Mouse (Mus musculus) limb, embryonic 11.5 days (tissue): ENCODE results near the gene Scgb3a1. TPM values are rescaled to one million over a fixed set of nuclear protein-coding genes. Genes with fewer than 3 reads are reported as not detected.

ENCODE experiments used
- ATAC-seq: fragments of 200-750 bp; cut with Nextera tagmentation; 2 replicates; pipeline ENCODE4 v1.8.0; 2017; ENCODE audit warnings: low read depth; ENCODE audit not compliant: insufficient number of reproducible peaks, low FRiP score, low TSS enrichment
- DNase-seq: peaks from one replicate; pipeline ENCODE4 v3.0.0-alpha.2; 2015; ENCODE audit warnings: low spot score
- H3K27ac ChIP-seq: fragments of 300-500 bp; sonication (generic); replicated peaks from 2 replicates; pipeline ENCODE4 v1.5.1; 2014; ENCODE audit warnings: low read depth, mild to moderate bottlenecking, low read length
- H3K27me3 ChIP-seq: fragments of 300-500 bp; sonication (generic); 2 replicates; pipeline ENCODE4 v1.6.1; 2014; ENCODE audit warnings: mild to moderate bottlenecking, low read length, mixed read lengths; ENCODE audit not compliant: control insufficient read depth, insufficient read depth
- H3K36me3 ChIP-seq: fragments of 300-500 bp; sonication (generic); 2 replicates; pipeline ENCODE4 v1.6.1; 2014; ENCODE audit warnings: mild to moderate bottlenecking, low read length, moderate library complexity, mixed read lengths; ENCODE audit not compliant: control insufficient read depth, insufficient read depth
- H3K4me1 ChIP-seq: fragments of 300-500 bp; sonication (generic); 2 replicates; pipeline ENCODE4 v1.6.1; 2014; ENCODE audit warnings: low read length, mixed read lengths; ENCODE audit not compliant: control insufficient read depth, insufficient read depth
- H3K4me2 ChIP-seq: fragments of 300-500 bp; sonication (generic); 2 replicates; pipeline ENCODE4 v1.6.1; 2014; ENCODE audit warnings: low read depth, mild to moderate bottlenecking, moderate library complexity; ENCODE audit not compliant: severe bottlenecking
- H3K4me3 ChIP-seq: fragments of 300-500 bp; sonication (generic); 2 replicates; pipeline ENCODE4 v1.5.1; 2014; ENCODE audit warnings: low read depth, low read length
- H3K9ac ChIP-seq: fragments of 300-500 bp; sonication (generic); 2 replicates; pipeline ENCODE4 v1.6.1; 2014; ENCODE audit warnings: mild to moderate bottlenecking, low read length
- H3K9me3 ChIP-seq: fragments of 300-500 bp; sonication (generic); 2 replicates; pipeline ENCODE4 v1.6.1; 2016; ENCODE audit warnings: low read length; ENCODE audit not compliant: control insufficient read depth
- WGBS: fragments of 180-500 bp; shearing (Covaris S2); extraction: QIAGEN DNeasy Blood & Tissue Kit; methylation state at CpG from one replicate; pipeline ENCODE4 v1.1.7; 2014; 5-methylcytosine and 5-hydroxymethylcytosine counted together
- polyA plus RNA-seq: library from polyadenylated mRNA; unstranded; fragments of >200 nt; fragmentation: Nextera tagmentation; extraction: Ambion mirVana; gene quantifications from 2 replicates; pipeline ENCODE4 v1.2.1, GENCODE M21; 2014

Gene Scgb3a1
- polyA plus RNA-seq, 1 experiment from 2014 or later = not detected

- no peaks in the 10 kb centered on the region for H3K4me1 ChIP-seq
- H3K27ac ChIP-seq = no peak overlapping the region
- WGBS = 32% methylated on average over 19 of the region's 19 CpGs
- H3K9ac ChIP-seq = no peak overlapping the region
- H3K27me3 ChIP-seq = no peaks in the 10 kb centered on the region
- H3K9me3 ChIP-seq = no peaks in the 10 kb centered on the region
- ATAC-seq = no peak
- H3K36me3 ChIP-seq = no peaks in the 10 kb centered on the region
- DNase-seq = peak; percentile 93
- H3K4me3 ChIP-seq = no peak overlapping the region
- 0 out of 2 replicates have a peak overlapping the region, but pooled peaks have one; percentile 11 for H3K4me2 ChIP-seq
These were observed 10.9 kb upstream of the Scgb3a1 start for GRCm38 (mm10) chr11:49652401-49653078.

- ATAC-seq (no peak), DNase-seq (no peak)
- 46% methylated on average over 11 of the region's 11 CpGs for WGBS
- Histone ChIP-seq H3K4me2 (0 out of 2 replicates have a peak overlapping the region, but pooled peaks have one; percentile 11), H3K27me3 (no peaks in the 10 kb centered on the region), H3K9ac (no peak overlapping the region), H3K27ac (no peak overlapping the region), H3K9me3 (no peaks in the 10 kb centered on the region), H3K4me3 (no peak overlapping the region), H3K4me1 (no peaks in the 10 kb centered on the region), H3K36me3 (no peaks in the 10 kb centered on the region)
These were observed 10.4 kb upstream of the Scgb3a1 start for GRCm38 (mm10) chr11:49653079-49653408.

DNA sequence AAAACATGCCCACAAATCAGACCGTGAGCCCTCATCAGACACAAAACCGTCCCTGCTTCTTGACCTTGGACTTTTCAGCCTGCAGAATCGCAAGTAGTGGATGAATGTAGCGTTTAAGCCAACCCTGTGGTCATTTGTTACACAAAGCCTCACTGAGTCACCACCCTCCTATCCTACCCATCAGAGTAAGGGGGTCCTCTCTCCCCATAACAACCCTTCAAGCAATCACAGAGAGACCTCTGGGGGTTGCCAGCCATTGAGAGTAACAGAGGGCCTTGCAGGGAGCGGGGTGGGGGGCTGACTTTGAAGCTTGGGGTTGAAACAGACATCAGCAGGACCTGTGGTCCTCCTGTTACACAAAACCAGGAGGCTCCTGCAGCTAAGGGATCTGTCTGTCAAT is 8.8 kb upstream of the Scgb3a1 start:
- Histone ChIP-seq H3K4me3 (no peak overlapping the region), H3K4me2 (no peak overlapping the region), H3K36me3 (no peaks in the 10 kb centered on the region), H3K27me3 (no peaks in the 10 kb centered on the region), H3K27ac (no peak overlapping the region), H3K9me3 (no peaks in the 10 kb centered on the region), H3K9ac (no peak overlapping the region), H3K4me1 (no peaks in the 10 kb centered on the region)
- ATAC-seq = no peak
- DNase-seq = no peak
- 88% methylated on average over 5 of the region's 5 CpGs for WGBS

DNA sequence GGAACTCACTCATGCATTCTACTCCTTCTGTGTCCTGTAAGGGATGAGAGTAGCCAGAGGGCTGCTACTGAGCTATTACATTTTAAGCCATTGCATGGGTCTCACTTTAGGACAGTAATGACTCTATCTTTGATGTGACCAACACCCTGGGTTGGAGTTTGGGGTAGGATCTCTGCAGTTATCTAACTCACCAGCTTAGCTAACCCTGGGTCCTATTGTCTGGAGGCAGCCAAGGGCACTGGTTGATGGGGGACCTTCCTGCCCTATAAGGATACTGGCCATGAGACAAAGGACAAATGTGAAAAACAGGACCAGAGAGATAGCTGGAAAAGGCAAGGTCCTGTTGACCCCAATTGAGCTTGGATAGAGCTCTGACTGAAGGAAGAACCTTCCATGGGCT is 7.9 kb upstream of the Scgb3a1 start:
- Histone ChIP-seq H3K27ac (no peak overlapping the region), H3K4me3 (no peak overlapping the region), H3K27me3 (no peaks in the 10 kb centered on the region), H3K9me3 (no peaks in the 10 kb centered on the region), H3K4me1 (no peaks in the 10 kb centered on the region), H3K4me2 (no peak overlapping the region), H3K9ac (no peak overlapping the region), H3K36me3 (no peaks in the 10 kb centered on the region)
- ATAC-seq (no peak), DNase-seq (no peak)

DNA sequence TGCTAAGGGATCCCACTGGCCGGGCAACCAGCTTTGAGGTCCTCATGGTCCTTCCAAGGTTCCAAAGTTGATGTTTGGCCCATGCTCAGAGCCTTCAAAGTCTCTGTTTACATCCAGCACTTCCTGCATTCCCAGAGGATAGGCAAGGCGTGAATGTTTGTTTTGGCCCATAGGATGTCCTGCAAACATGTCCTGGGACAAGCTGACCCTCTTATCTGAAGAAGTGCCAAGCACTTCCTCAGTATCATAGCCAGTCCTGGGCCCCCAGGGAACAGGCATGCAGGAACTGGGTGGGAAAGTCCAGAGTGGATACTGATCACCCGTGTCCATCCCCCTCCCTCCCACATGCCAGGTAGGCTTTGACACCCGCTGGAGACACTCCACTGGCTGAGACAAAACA is 5.3 kb upstream of the Scgb3a1 start:
- ATAC-seq (no peak), DNase-seq (no peak)
- H3K27me3 ChIP-seq = no peaks in the 10 kb centered on the region
- H3K9me3 ChIP-seq = no peaks in the 10 kb centered on the region
- H3K27ac ChIP-seq = no peak overlapping the region
- no peak overlapping the region for H3K4me2 ChIP-seq
- 84% methylated on average over 4 of the region's 4 CpGs for WGBS
- no peak overlapping the region for H3K9ac ChIP-seq
- no peak overlapping the region for H3K4me3 ChIP-seq
- H3K4me1 ChIP-seq = no peaks in the 10 kb centered on the region
- no peaks in the 10 kb centered on the region for H3K36me3 ChIP-seq

DNA sequence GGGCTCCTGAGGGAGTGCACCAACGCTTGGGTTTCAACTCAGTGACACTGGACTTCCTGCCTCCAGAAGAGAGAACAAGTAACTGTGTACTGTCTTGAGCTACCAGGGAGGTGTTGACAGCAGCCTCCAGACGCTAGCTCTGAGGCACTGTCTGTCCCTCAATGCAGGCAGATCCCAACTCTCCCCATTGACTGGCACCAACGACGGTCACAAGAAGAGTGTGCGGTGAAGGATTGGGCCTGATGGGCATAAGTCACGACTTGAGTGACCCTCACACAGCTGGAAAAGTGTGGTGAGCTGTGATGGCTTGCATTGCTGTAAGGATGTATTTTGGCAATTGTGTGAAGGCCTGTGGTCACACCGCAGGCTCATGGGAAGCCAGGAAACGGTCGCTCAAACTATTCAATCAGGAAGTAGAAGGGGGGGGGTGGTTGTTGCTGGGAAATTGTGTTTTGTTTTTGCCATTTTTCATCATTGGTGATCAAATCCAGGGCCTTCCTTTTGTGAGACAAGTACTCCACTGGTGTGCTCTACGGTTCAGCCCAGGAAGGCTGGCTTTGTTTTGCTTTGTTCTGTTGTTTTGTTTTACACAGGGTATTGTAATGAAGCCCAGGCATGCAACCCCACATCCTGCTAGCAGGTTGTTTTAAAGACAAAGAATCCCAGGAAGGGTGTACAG is 4.5 kb upstream of the Scgb3a1 start:
- WGBS = 75% methylated on average over 10 of the region's 10 CpGs

DNA sequence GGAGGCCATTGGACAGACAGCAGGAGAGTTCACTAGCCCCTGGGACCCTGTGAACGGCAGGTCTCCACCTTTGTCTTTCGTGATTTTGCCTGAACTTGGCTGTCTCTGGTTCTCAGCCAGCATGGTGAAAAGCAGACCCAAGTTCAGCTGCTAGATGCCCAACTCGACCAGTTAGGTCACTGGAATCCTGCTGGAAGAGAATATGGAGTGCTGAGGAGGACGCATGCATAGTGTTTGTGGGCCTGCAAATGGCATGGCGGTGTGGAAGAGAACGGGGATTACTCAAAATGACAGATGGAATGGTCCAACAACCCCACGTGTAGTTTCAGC is 4.0 kb upstream of the Scgb3a1 start:
- no peak for DNase-seq
- WGBS = 78% methylated on average over 7 of the region's 7 CpGs
- Histone ChIP-seq H3K4me3 (no peak overlapping the region), H3K9ac (no peak overlapping the region), H3K27me3 (no peaks in the 10 kb centered on the region), H3K9me3 (no peaks in the 10 kb centered on the region), H3K4me1 (no peaks in the 10 kb centered on the region), H3K36me3 (no peaks in the 10 kb centered on the region), H3K27ac (no peak overlapping the region), H3K4me2 (no peak overlapping the region)
- no peak for ATAC-seq

More for the DNA sequence above, 4.5 kb upstream of the Scgb3a1 start:
- Histone ChIP-seq H3K36me3 (no peaks in the 10 kb centered on the region), H3K27ac (no peak overlapping the region), H3K9me3 (no peaks in the 10 kb centered on the region), H3K4me1 (no peaks in the 10 kb centered on the region), H3K27me3 (no peaks in the 10 kb centered on the region), H3K9ac (no peak overlapping the region), H3K4me2 (no peak overlapping the region), H3K4me3 (no peak overlapping the region)
- DNase-seq (no peak), ATAC-seq (no peak)

DNA sequence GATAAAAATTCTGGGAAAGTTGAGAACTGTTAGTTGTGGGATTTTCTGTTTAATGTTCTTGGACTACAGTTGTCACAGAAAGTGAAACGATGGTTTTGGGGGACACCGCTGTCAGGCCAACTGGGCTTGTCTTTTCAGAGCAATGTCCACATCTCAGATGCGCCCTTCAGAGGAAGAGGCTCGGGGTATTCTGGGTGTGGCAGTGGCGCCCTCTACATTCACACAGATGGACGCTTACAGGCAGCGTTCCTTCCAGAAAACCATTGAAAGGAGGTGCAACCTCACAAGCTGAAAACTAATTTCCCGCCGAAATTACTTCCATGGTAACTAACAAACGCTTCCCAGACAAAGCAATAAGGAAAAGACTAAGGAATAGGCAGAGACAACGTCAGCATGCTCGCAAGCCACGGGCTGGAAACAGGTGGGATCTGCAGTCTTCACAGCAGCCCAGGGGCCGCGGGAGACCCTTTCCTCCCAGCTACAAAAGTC is 1.1 kb upstream of the Scgb3a1 start:
- Histone ChIP-seq H3K27me3 (no peaks in the 10 kb centered on the region), H3K36me3 (no peaks in the 10 kb centered on the region), H3K9me3 (no peaks in the 10 kb centered on the region), H3K4me2 (no peak overlapping the region), H3K9ac (no peak overlapping the region), H3K4me3 (no peak overlapping the region), H3K27ac (no peak overlapping the region), H3K4me1 (no peaks in the 10 kb centered on the region)
- WGBS = 58% methylated on average over 15 of the region's 15 CpGs
- DNase-seq (no peak), ATAC-seq (no peak)
